Mouse (Mus musculus) embryonic facial prominence, embryonic 12.5 days (tissue): ENCODE measurements around the gene Pias1. TPM values are rescaled to one million over a fixed set of nuclear protein-coding genes. Genes with fewer than 3 reads are reported as not detected.

Experiments used
- polyA plus RNA-seq: library from polyadenylated mRNA; unstranded; fragments of >200 nt; fragmentation: Nextera tagmentation; extraction: Ambion mirVana; gene quantifications from 2 replicates; pipeline ENCODE4 v1.2.1, GENCODE M21; 2016

The Pias1 gene
- polyA plus RNA-seq, 1 experiment from 2014 or later: 51.6 TPM

Other genes with a start within 250 kb of the Pias1 start
- gene Fem1b, start 176.0 kb downstream of the Pias1 start, polyA plus RNA-seq: 28.4 and 30.6 TPM in 2 replicates
- 14.7 and 17.1 TPM in 2 replicates for gene Cln6, start 149.1 kb downstream of the Pias1 start, polyA plus RNA-seq
- gene Calml4, start 129.8 kb downstream of the Pias1 start, polyA plus RNA-seq: 3.1 and 4.5 TPM in 2 replicates
- 0.24 and 0.35 TPM in 2 replicates for gene Skor1, start 161.0 kb upstream of the Pias1 start, polyA plus RNA-seq